Mouse (Mus musculus): ENCODE measurements around the gene Vps26c.
"Not testable (repeated sequence)": the region's sequence is repeated elsewhere in the genome, so short reads cannot be mapped to it uniquely, and the experiment has no call there.

The Vps26c gene

GRCm38 (mm10) chr16:94489326-94489725, 37.3 kb downstream of the Vps26c start:
- DNase-seq (ENCODE audit: low read depth): no peak

- DNase-seq (ENCODE audit: low read depth): peak; percentile 54
Observed at GRCm38 (mm10) chr16:94487341-94487740, 39.3 kb downstream of the Vps26c start.

- no peak for DNase-seq (ENCODE audit: low read depth)
Observed at GRCm38 (mm10) chr16:94484752-94485535, 41.7 kb downstream of the Vps26c start.

- DNase-seq (ENCODE audit: low read depth): no peak
Observed at GRCm38 (mm10) chr16:94473086-94473822, 53.4 kb downstream of the Vps26c start.

GRCm38 (mm10) chr16:94472515-94472951, 54.1 kb downstream of the Vps26c start:
- DNase-seq (ENCODE audit: low read depth): peak; percentile 35

GRCm38 (mm10) chr16:94468391-94468790, 58.2 kb downstream of the Vps26c start:
- no peak for DNase-seq (ENCODE audit: low read depth)

GRCm38 (mm10) chr16:94467337-94468055, 59.1 kb downstream of the Vps26c start:
- no peak for DNase-seq (ENCODE audit: low read depth)

- not testable (repeated sequence) for DNase-seq (ENCODE audit: low read depth)
Observed at GRCm38 (mm10) chr16:94466317-94466716, 60.3 kb downstream of the Vps26c start.

- DNase-seq (ENCODE audit: low read depth): no peak
Observed at GRCm38 (mm10) chr16:94465900-94466299, 60.7 kb downstream of the Vps26c start.

- no peak for DNase-seq (ENCODE audit: low read depth)
Observed at GRCm38 (mm10) chr16:94464067-94464466, 62.6 kb downstream of the Vps26c start.

- no peak for DNase-seq (ENCODE audit: low read depth)
Observed at GRCm38 (mm10) chr16:94454146-94454545, 72.5 kb downstream of the Vps26c start.

- DNase-seq (ENCODE audit: low read depth): no peak
Observed at GRCm38 (mm10) chr16:94452768-94453167, 73.9 kb downstream of the Vps26c start.

GRCm38 (mm10) chr16:94451545-94452488, 74.8 kb downstream of the Vps26c start:
- no peak for DNase-seq (ENCODE audit: low read depth)

GRCm38 (mm10) chr16:94449632-94450031, 77.0 kb downstream of the Vps26c start:
- DNase-seq (ENCODE audit: low read depth): peak; percentile 11

GRCm38 (mm10) chr16:94449151-94449550, 77.5 kb downstream of the Vps26c start:
- no peak for DNase-seq (ENCODE audit: low read depth)
